Mouse (Mus musculus) hindbrain, embryonic 13.5 days (tissue): ENCODE measurements at regions not wholly inside any gene's neighbourhood (a gene's known extent, or its start where the extent isn't known, plus 50 kb on each side); places are given as distances from the start of the nearest gene placed in this dataset.
A peak's percentile ranks its signal among the peaks of the same experiment; 100 is the strongest.

Experiments
- ATAC-seq: fragments of 200-750 bp; cut with Nextera tagmentation; 2 replicates; pipeline ENCODE4 v1.8.0; 2017; ENCODE audit warnings: moderate TSS enrichment; ENCODE audit not compliant: low FRiP score
- H3K27ac ChIP-seq: fragments of 300-500 bp; sonication (generic); 2 replicates; pipeline ENCODE4 v1.5.1; 2015; ENCODE audit warnings: inconsistent platforms, mild to moderate bottlenecking, moderate library complexity
- H3K27me3 ChIP-seq: fragments of 300-500 bp; sonication (generic); 2 replicates; pipeline ENCODE4 v1.6.1; 2015; ENCODE audit warnings: mild to moderate bottlenecking, inconsistent platforms
- H3K36me3 ChIP-seq: fragments of 300-500 bp; sonication (generic); 2 replicates; pipeline ENCODE4 v1.6.1; 2015; ENCODE audit warnings: mild to moderate bottlenecking, inconsistent platforms
- H3K4me1 ChIP-seq: fragments of 300-500 bp; sonication (generic); replicated peaks from 2 replicates; pipeline ENCODE4 v1.6.1; 2015; ENCODE audit warnings: inconsistent platforms
- H3K4me2 ChIP-seq: fragments of 300-500 bp; sonication (generic); 2 replicates; pipeline ENCODE4 v1.6.1; 2015; ENCODE audit warnings: inconsistent platforms, mild to moderate bottlenecking, moderate library complexity
- H3K4me3 ChIP-seq: fragments of 300-500 bp; sonication (generic); 2 replicates; pipeline ENCODE4 v1.5.1; 2015; ENCODE audit warnings: mild to moderate bottlenecking, inconsistent platforms
- H3K9ac ChIP-seq: fragments of 300-500 bp; sonication (generic); 2 replicates; pipeline ENCODE4 v1.6.1; 2015; ENCODE audit warnings: mild to moderate bottlenecking, inconsistent platforms
- H3K9me3 ChIP-seq: fragments of 300-500 bp; sonication (generic); 2 replicates; pipeline ENCODE4 v1.6.1; 2016; ENCODE audit warnings: inconsistent platforms
- WGBS: fragments of 180-500 bp; shearing (Covaris S2); methylation state at CpG from one replicate; pipeline ENCODE4 v1.1.7; 2015; 5-methylcytosine and 5-hydroxymethylcytosine counted together

- ATAC-seq = no peak
- Histone ChIP-seq H3K4me2 (no peak overlapping the region), H3K9me3 (no peaks in the 10 kb centered on the region), H3K36me3 (no peaks in the 10 kb centered on the region), H3K27ac (no peak overlapping the region), H3K9ac (no peak overlapping the region), H3K4me1 (peaks cover 6% of the 10 kb centered on the region; the same call in 1 of the 2 replicates), H3K4me3 (no peak overlapping the region), H3K27me3 (no peaks in the 10 kb centered on the region)
- WGBS = 56% methylated on average over 5 of the region's 5 CpGs
Measured at GRCm38 (mm10) chr7:71234176-71234769, 117.0 kb downstream of the Gm10295 start.

- H3K9ac ChIP-seq = no peak overlapping the region
- H3K4me2 ChIP-seq = no peak overlapping the region
- ATAC-seq = no peak
- H3K4me3 ChIP-seq = no peak overlapping the region
- H3K36me3 ChIP-seq = no peaks in the 10 kb centered on the region
- no peaks in the 10 kb centered on the region for H3K27me3 ChIP-seq
- no peaks in the 10 kb centered on the region for H3K9me3 ChIP-seq
- H3K4me1 ChIP-seq = peaks cover 6% of the 10 kb centered on the region; the same call in 1 of the 2 replicates
- no peak overlapping the region for H3K27ac ChIP-seq
- 85% methylated on average over 8 of the region's 8 CpGs for WGBS
Measured at GRCm38 (mm10) chr7:71232821-71233815, 118.2 kb downstream of the Gm10295 start.

- no peak overlapping the region for H3K4me3 ChIP-seq
- H3K4me1 ChIP-seq = peaks cover 3% of the 10 kb centered on the region; the same call in 1 of the 2 replicates
- H3K27ac ChIP-seq = no peak overlapping the region
- no peak overlapping the region for H3K9ac ChIP-seq
- H3K36me3 ChIP-seq = no peaks in the 10 kb centered on the region
- H3K27me3 ChIP-seq = no peaks in the 10 kb centered on the region
- H3K9me3 ChIP-seq = no peaks in the 10 kb centered on the region
- no peak overlapping the region for H3K4me2 ChIP-seq
- ATAC-seq = no peak
- WGBS = 77% methylated on average over 4 of the region's 4 CpGs
Measured at GRCm38 (mm10) chr7:71230901-71231477, 120.3 kb downstream of the Gm10295 start.

GRCm38 (mm10) chr7:71229183-71229582 is 122.1 kb downstream of the Gm10295 start:
- Histone ChIP-seq H3K4me2 (no peak overlapping the region), H3K27ac (no peak overlapping the region), H3K9me3 (no peaks in the 10 kb centered on the region), H3K4me1 (no peaks in the 10 kb centered on the region), H3K4me3 (no peak overlapping the region), H3K9ac (no peak overlapping the region), H3K36me3 (no peaks in the 10 kb centered on the region), H3K27me3 (no peaks in the 10 kb centered on the region)
- no peak for ATAC-seq
- WGBS = 83% methylated on average over 3 of the region's 3 CpGs

GRCm38 (mm10) chr7:71224320-71224865 is 126.9 kb downstream of the Gm10295 start:
- H3K27ac ChIP-seq = no peak overlapping the region
- no peaks in the 10 kb centered on the region for H3K4me1 ChIP-seq
- H3K9me3 ChIP-seq = no peaks in the 10 kb centered on the region
- no peaks in the 10 kb centered on the region for H3K36me3 ChIP-seq
- H3K4me2 ChIP-seq = no peak overlapping the region
- WGBS = 87% methylated on average over 9 of the region's 9 CpGs
- ATAC-seq = no peak
- no peak overlapping the region for H3K9ac ChIP-seq
- no peak overlapping the region for H3K4me3 ChIP-seq
- no peaks in the 10 kb centered on the region for H3K27me3 ChIP-seq

- H3K4me2 ChIP-seq = no peak overlapping the region
- H3K27me3 ChIP-seq = no peaks in the 10 kb centered on the region
- no peak overlapping the region for H3K27ac ChIP-seq
- H3K9me3 ChIP-seq = no peaks in the 10 kb centered on the region
- H3K4me3 ChIP-seq = no peak overlapping the region
- WGBS = 80% methylated on average over 17 of the region's 17 CpGs
- no peak for ATAC-seq
- H3K4me1 ChIP-seq = no peaks in the 10 kb centered on the region
- H3K9ac ChIP-seq = no peak overlapping the region
- no peaks in the 10 kb centered on the region for H3K36me3 ChIP-seq
Measured at GRCm38 (mm10) chr7:71223513-71224319, 127.6 kb downstream of the Gm10295 start.

GRCm38 (mm10) chr7:71217344-71217743 is 133.9 kb downstream of the Gm10295 start:
- Histone ChIP-seq H3K27ac (no peak overlapping the region), H3K4me1 (no peaks in the 10 kb centered on the region), H3K36me3 (no peaks in the 10 kb centered on the region), H3K4me2 (no peak overlapping the region), H3K27me3 (no peaks in the 10 kb centered on the region), H3K9ac (no peak overlapping the region), H3K4me3 (no peak overlapping the region), H3K9me3 (no peaks in the 10 kb centered on the region)
- ATAC-seq = no peak
- WGBS = 82% methylated on average over 7 of the region's 7 CpGs

- WGBS = 46% methylated on average over 2 of the region's 2 CpGs
- no peak overlapping the region for H3K4me2 ChIP-seq
- no peak overlapping the region for H3K4me3 ChIP-seq
- H3K27me3 ChIP-seq = no peaks in the 10 kb centered on the region
- no peaks in the 10 kb centered on the region for H3K36me3 ChIP-seq
- no peak overlapping the region for H3K9ac ChIP-seq
- no peak for ATAC-seq
- no peak overlapping the region for H3K27ac ChIP-seq
- no peaks in the 10 kb centered on the region for H3K9me3 ChIP-seq
- no peaks in the 10 kb centered on the region for H3K4me1 ChIP-seq
Measured at GRCm38 (mm10) chr7:71216808-71217207, 134.5 kb downstream of the Gm10295 start.

- H3K27me3 ChIP-seq = no peaks in the 10 kb centered on the region
- H3K9ac ChIP-seq = no peak overlapping the region
- H3K27ac ChIP-seq = no peak overlapping the region
- no peaks in the 10 kb centered on the region for H3K9me3 ChIP-seq
- 72% methylated on average over 13 of the region's 13 CpGs for WGBS
- H3K36me3 ChIP-seq = no peaks in the 10 kb centered on the region
- no peak overlapping the region for H3K4me2 ChIP-seq
- H3K4me1 ChIP-seq = no peaks in the 10 kb centered on the region
- H3K4me3 ChIP-seq = no peak overlapping the region
- ATAC-seq = no peak
Measured at GRCm38 (mm10) chr7:71214500-71215055, 136.7 kb downstream of the Gm10295 start.

- Histone ChIP-seq H3K4me3 (no peak overlapping the region), H3K27ac (no peak overlapping the region), H3K9me3 (no peaks in the 10 kb centered on the region), H3K36me3 (no peaks in the 10 kb centered on the region), H3K9ac (no peak overlapping the region), H3K27me3 (no peaks in the 10 kb centered on the region), H3K4me1 (peaks cover 14% of the 10 kb centered on the region), H3K4me2 (peak overlapping the region; percentile 30; the same call in 1 of the 2 replicates)
- 16% methylated on average over 7 of the region's 7 CpGs for WGBS
- 0 out of 2 replicates have a peak, but pooled peaks have one; percentile 46 for ATAC-seq
Measured at GRCm38 (mm10) chr7:71193131-71193530, 158.2 kb downstream of the Gm10295 start.

GRCm38 (mm10) chr7:71190161-71190711 is 161.0 kb downstream of the Gm10295 start:
- H3K36me3 ChIP-seq = no peaks in the 10 kb centered on the region
- H3K4me2 ChIP-seq = no peak overlapping the region
- H3K27me3 ChIP-seq = no peaks in the 10 kb centered on the region
- peaks cover 16% of the 10 kb centered on the region for H3K4me1 ChIP-seq
- H3K9ac ChIP-seq = no peak overlapping the region
- no peak overlapping the region for H3K4me3 ChIP-seq
- ATAC-seq = 0 out of 2 replicates have a peak, but pooled peaks have one; percentile 65
- H3K9me3 ChIP-seq = no peaks in the 10 kb centered on the region
- no peak overlapping the region for H3K27ac ChIP-seq
- WGBS = 42% methylated on average over 12 of the region's 12 CpGs
